Mouse (Mus musculus) spleen, adult 2 months (tissue): ENCODE results near the gene Atp6v0d1.

Source experiments
- CTCF ChIP-seq: fragments of 200-500 bp; IDR thresholded peaks from 2 replicates; pipeline ENCODE4 v1.5.1; 2011; ENCODE audit warnings: mild to moderate bottlenecking, inconsistent platforms; ENCODE audit not compliant: insufficient read depth, insufficient read length, insufficient replicate concordance; ENCODE audit errors: extremely low read depth
- POLR2A ChIP-seq: fragments of 200-500 bp; IDR thresholded peaks from 2 replicates; pipeline ENCODE4 v1.6.1; 2011; ENCODE audit warnings: low read depth, low read length, inconsistent platforms

- no peak for TF ChIP-seq POLR2A
- TF ChIP-seq CTCF: peak; percentile 57; the same call in 1 of the 2 replicates
These were observed 31.9 kb downstream of the Atp6v0d1 start for GRCm38 (mm10) chr8:105533892-105534329.
